Mouse (Mus musculus): ENCODE measurements around the gene Aamp. TPM values are rescaled to one million over a fixed set of nuclear protein-coding genes. Genes with fewer than 3 reads are reported as not detected.
A peak's percentile ranks its signal among the peaks of the same experiment; 100 is the strongest.

The Aamp gene
- total and polyA plus RNA-seq, 3 experiments, result 63.5 to 265 (median 127) TPM

GRCm38 (mm10) chr1:74303509-74304338, 19.2 kb upstream of the Aamp start:
- TF ChIP-seq CTCF (IDR thresholded peaks at IDR 0.05; ENCODE audit: low read depth, low read length) (no peak), TAL1 (conservative IDR thresholded peaks at IDR 0.05; ENCODE audit: low read depth, low read length) (no peak), GATA2 (IDR thresholded peaks at IDR 0.05; ENCODE audit: borderline replicate concordance, low read depth, low read length) (no peak), GATA1 (IDR thresholded peaks at IDR 0.05; ENCODE audit: borderline replicate concordance, low read length) (no peak), POLR2AphosphoS5 (IDR thresholded peaks at IDR 0.05; ENCODE audit: insufficient replicate concordance, low read depth, low read length) (no peak)
- ATAC-seq (ENCODE audit: extremely low read depth, insufficient number of reproducible peaks, low FRiP score, poor library complexity, severe bottlenecking) (peak; percentile 64), DNase-seq (ENCODE audit: low spot score) (peak; percentile 88)
- peaks cover 3% of the 10 kb centered on the region; the same call in 1 of the 2 replicates for H3K27me3 ChIP-seq (ENCODE audit: insufficient read depth, low read length)
- peaks cover 36% of the 10 kb centered on the region for H3K36me3 ChIP-seq (replicated peaks)
- H3K4me3 ChIP-seq (ENCODE audit: low read depth, low read length), result peak overlapping the region; percentile 77
- H3K9me3 ChIP-seq (replicated peaks), result no peaks in the 10 kb centered on the region
- H3K4me1 ChIP-seq (ENCODE audit: insufficient read depth, low read depth, low read length), result peaks cover 51% of the 10 kb centered on the region

DNA sequence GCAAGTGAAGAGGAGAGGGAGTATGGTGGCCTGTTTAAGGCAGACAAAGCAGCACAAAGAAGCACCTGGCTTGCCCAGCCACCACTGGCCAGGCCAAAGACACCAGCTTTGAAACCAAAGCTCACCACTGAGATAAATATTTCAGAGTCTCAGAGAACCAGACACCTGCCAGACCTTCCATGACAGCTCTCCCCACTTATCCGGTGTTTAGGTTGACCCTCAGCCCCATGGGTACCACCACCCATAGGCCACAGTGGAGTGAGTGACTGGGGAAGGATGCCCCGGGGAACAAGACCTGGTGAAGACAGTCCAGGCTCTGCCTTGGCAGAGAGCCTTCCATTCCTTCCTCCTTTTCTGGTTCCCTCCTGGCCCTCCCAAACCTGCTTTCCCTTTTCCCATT, 18.3 kb upstream of the Aamp start:
- ATAC-seq (ENCODE audit: extremely low read depth, insufficient number of reproducible peaks, low FRiP score, poor library complexity, severe bottlenecking) (no peak), DNase-seq (ENCODE audit: low spot score) (no peak)
- TF ChIP-seq GATA2 (IDR thresholded peaks at IDR 0.05; ENCODE audit: borderline replicate concordance, low read depth, low read length) (no peak), POLR2AphosphoS5 (IDR thresholded peaks at IDR 0.05; ENCODE audit: insufficient replicate concordance, low read depth, low read length) (no peak), TAL1 (conservative IDR thresholded peaks at IDR 0.05; ENCODE audit: low read depth, low read length) (no peak), GATA1 (IDR thresholded peaks at IDR 0.05; ENCODE audit: borderline replicate concordance, low read length) (no peak), CTCF (IDR thresholded peaks at IDR 0.05; ENCODE audit: low read depth, low read length) (no peak)
- peaks cover 51% of the 10 kb centered on the region for H3K4me1 ChIP-seq (ENCODE audit: insufficient read depth, low read depth, low read length)
- H3K36me3 ChIP-seq (replicated peaks), result peaks cover 44% of the 10 kb centered on the region
- H3K4me3 ChIP-seq (ENCODE audit: low read depth, low read length), result peak overlapping the region; percentile 44; the same call in 1 of the 2 replicates
- H3K9me3 ChIP-seq (replicated peaks), result no peaks in the 10 kb centered on the region
- H3K27me3 ChIP-seq (ENCODE audit: insufficient read depth, low read length), result peaks cover 3% of the 10 kb centered on the region; the same call in 1 of the 2 replicates

DNA sequence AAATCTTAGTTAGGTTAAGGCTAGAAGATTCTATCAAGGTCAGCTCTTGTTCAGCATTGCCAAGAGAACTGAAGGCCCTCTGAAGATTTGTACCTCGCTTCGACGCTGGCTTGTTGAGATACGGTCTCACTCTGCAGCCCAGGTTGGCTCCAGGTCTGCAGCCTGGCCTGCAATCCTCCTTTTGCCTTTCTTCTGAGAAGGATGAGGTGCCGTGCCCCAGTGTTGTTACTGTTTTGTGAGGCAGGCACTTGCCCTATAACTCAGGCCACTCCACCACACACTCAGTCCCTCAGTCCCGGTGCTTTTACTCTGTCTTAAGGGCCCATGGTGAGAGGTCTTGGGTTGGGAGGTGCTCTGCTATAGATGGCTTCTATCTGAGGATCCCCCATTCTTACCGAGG, 17.7 kb upstream of the Aamp start:
- no peak for ATAC-seq (ENCODE audit: extremely low read depth, insufficient number of reproducible peaks, low FRiP score, poor library complexity, severe bottlenecking)
- no peak for DNase-seq (ENCODE audit: low spot score)
- TF ChIP-seq CTCF (IDR thresholded peaks at IDR 0.05; ENCODE audit: low read depth, low read length) (no peak), POLR2AphosphoS5 (IDR thresholded peaks at IDR 0.05; ENCODE audit: insufficient replicate concordance, low read depth, low read length) (no peak), TAL1 (conservative IDR thresholded peaks at IDR 0.05; ENCODE audit: low read depth, low read length) (no peak), GATA2 (IDR thresholded peaks at IDR 0.05; ENCODE audit: borderline replicate concordance, low read depth, low read length) (no peak), GATA1 (IDR thresholded peaks at IDR 0.05; ENCODE audit: borderline replicate concordance, low read length) (no peak)
- no peaks in the 10 kb centered on the region for H3K9me3 ChIP-seq (replicated peaks)
- peaks cover 50% of the 10 kb centered on the region for H3K36me3 ChIP-seq (replicated peaks)
- H3K27me3 ChIP-seq (ENCODE audit: insufficient read depth, low read length), result peaks cover 3% of the 10 kb centered on the region; the same call in 1 of the 2 replicates
- no peak overlapping the region for H3K4me3 ChIP-seq (ENCODE audit: low read depth, low read length)
- H3K4me1 ChIP-seq (ENCODE audit: insufficient read depth, low read depth, low read length), result peaks cover 54% of the 10 kb centered on the region

DNA sequence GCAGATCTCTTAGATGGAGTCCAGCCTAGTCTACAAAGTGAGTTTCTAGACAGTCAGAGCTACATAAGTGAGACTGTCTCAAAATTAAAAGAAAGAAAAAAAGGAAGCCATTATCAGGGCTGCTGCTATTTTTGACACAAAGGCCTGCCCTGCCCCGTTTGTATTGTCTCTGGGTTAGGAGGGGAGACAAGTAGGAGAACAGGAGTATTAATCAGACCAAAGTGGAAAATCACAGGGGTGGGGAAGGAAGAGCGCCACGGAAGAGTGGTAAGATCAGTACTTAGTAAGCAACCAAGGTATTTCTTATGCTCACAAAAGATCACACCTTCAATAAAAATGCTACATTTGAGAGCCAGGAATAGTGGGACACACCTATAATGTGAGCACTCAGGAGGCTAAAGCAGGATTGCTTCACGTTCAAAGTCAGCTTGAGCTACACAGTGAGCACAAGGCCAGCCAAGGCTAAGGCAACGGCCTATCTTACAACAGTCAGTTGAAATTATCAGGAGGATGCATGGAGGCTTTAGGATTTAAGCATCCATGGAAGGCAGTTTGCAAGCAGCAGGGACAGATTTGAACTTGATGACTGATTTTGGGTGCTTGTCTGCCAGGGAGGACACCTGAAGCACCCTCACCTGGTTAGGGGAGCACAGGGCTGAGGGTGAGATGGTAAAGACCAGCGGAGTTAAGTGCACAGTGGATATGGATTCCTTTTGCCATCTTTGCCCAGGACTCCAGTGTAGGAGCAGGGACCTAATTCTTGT, 16.0 kb upstream of the Aamp start:
- ATAC-seq (ENCODE audit: extremely low read depth, insufficient number of reproducible peaks, low FRiP score, poor library complexity, severe bottlenecking) (no peak), DNase-seq (ENCODE audit: low spot score) (no peak)
- Histone ChIP-seq H3K27me3 (ENCODE audit: insufficient read depth, low read length) (peaks cover 3% of the 10 kb centered on the region; the same call in 1 of the 2 replicates), H3K4me1 (ENCODE audit: insufficient read depth, low read depth, low read length) (peaks cover 68% of the 10 kb centered on the region), H3K4me3 (ENCODE audit: low read depth, low read length) (no peak overlapping the region), H3K36me3 (replicated peaks) (peaks cover 65% of the 10 kb centered on the region), H3K9me3 (replicated peaks) (no peaks in the 10 kb centered on the region)
- TF ChIP-seq GATA2 (IDR thresholded peaks at IDR 0.05; ENCODE audit: borderline replicate concordance, low read depth, low read length), result no peak
- TF ChIP-seq POLR2AphosphoS5 (IDR thresholded peaks at IDR 0.05; ENCODE audit: insufficient replicate concordance, low read depth, low read length), result no peak
- no peak for TF ChIP-seq TAL1 (conservative IDR thresholded peaks at IDR 0.05; ENCODE audit: low read depth, low read length)
- no peak for TF ChIP-seq CTCF (IDR thresholded peaks at IDR 0.05; ENCODE audit: low read depth, low read length)
- no peak for TF ChIP-seq GATA1 (IDR thresholded peaks at IDR 0.05; ENCODE audit: borderline replicate concordance, low read length)

GRCm38 (mm10) chr1:74298996-74299395, 14.5 kb upstream of the Aamp start:
- peaks cover 3% of the 10 kb centered on the region; the same call in 1 of the 2 replicates for H3K27me3 ChIP-seq (ENCODE audit: insufficient read depth, low read length)
- peaks cover 76% of the 10 kb centered on the region for H3K36me3 ChIP-seq (replicated peaks)
- no peak overlapping the region for H3K4me3 ChIP-seq (ENCODE audit: low read depth, low read length)
- DNase-seq (ENCODE audit: low spot score), result no peak
- H3K9me3 ChIP-seq (replicated peaks), result no peaks in the 10 kb centered on the region
- TF ChIP-seq POLR2AphosphoS5 (IDR thresholded peaks at IDR 0.05; ENCODE audit: insufficient replicate concordance, low read depth, low read length), result no peak
- TF ChIP-seq GATA1 (IDR thresholded peaks at IDR 0.05; ENCODE audit: borderline replicate concordance, low read length), result no peak
- TF ChIP-seq CTCF (IDR thresholded peaks at IDR 0.05; ENCODE audit: low read depth, low read length), result no peak
- no peak for TF ChIP-seq GATA2 (IDR thresholded peaks at IDR 0.05; ENCODE audit: borderline replicate concordance, low read depth, low read length)
- TF ChIP-seq TAL1 (conservative IDR thresholded peaks at IDR 0.05; ENCODE audit: low read depth, low read length), result no peak
- no peak for ATAC-seq (ENCODE audit: extremely low read depth, insufficient number of reproducible peaks, low FRiP score, poor library complexity, severe bottlenecking)
- peaks cover 74% of the 10 kb centered on the region for H3K4me1 ChIP-seq (ENCODE audit: insufficient read depth, low read depth, low read length)

All from G1E (cell line).